Mouse (Mus musculus) yolk sac, embryonic 10.5 days (tissue): Measurements from ENCODE around the gene Pdhb.
A peak's percentile ranks its signal among the peaks of the same experiment; 100 is the strongest.
"Not testable (repeated sequence)": the region's sequence is repeated elsewhere in the genome, so short reads cannot be mapped to it uniquely, and the experiment has no call there.

ENCODE experiments used
- DNase-seq: peaks from one replicate; pipeline ENCODE4 v3.0.0-alpha.2; 2017; ENCODE audit warnings: low spot score

The Pdhb gene

GRCm38 (mm10) chr14:8190556-8190955 lies 17.7 kb upstream of the Pdhb start:
- no peak for DNase-seq

GRCm38 (mm10) chr14:8186278-8187045 lies 13.6 kb upstream of the Pdhb start:
- DNase-seq: no peak

GRCm38 (mm10) chr14:8183330-8183729 lies 10.5 kb upstream of the Pdhb start:
- no peak for DNase-seq

- DNase-seq: no peak
Observed at GRCm38 (mm10) chr14:8180371-8181035, 7.7 kb upstream of the Pdhb start.

GRCm38 (mm10) chr14:8176251-8176650 lies 3.4 kb upstream of the Pdhb start:
- DNase-seq: no peak

GRCm38 (mm10) chr14:8174634-8175033 lies 1.8 kb upstream of the Pdhb start:
- no peak for DNase-seq

GRCm38 (mm10) chr14:8173542-8174250 lies 871 bp upstream of the Pdhb start:
- DNase-seq: not testable (repeated sequence)

GRCm38 (mm10) chr14:8164463-8164862 lies 8.4 kb downstream of the Pdhb start:
- no peak for DNase-seq

- no peak for DNase-seq
Observed at GRCm38 (mm10) chr14:8161777-8162176, 11.0 kb downstream of the Pdhb start.

GRCm38 (mm10) chr14:8159141-8159540 lies 13.7 kb downstream of the Pdhb start:
- DNase-seq: no peak

GRCm38 (mm10) chr14:8158721-8159120 lies 14.1 kb downstream of the Pdhb start:
- no peak for DNase-seq

GRCm38 (mm10) chr14:8156947-8157346 lies 15.9 kb downstream of the Pdhb start:
- DNase-seq: no peak

- no peak for DNase-seq
Observed at GRCm38 (mm10) chr14:8154072-8154471, 18.8 kb downstream of the Pdhb start.

GRCm38 (mm10) chr14:8151757-8152156 lies 21.1 kb downstream of the Pdhb start:
- no peak for DNase-seq

- DNase-seq: no peak
Observed at GRCm38 (mm10) chr14:8148842-8149241, 24.0 kb downstream of the Pdhb start.

- peak; percentile 78 for DNase-seq
Observed at GRCm38 (mm10) chr14:8146611-8147223, 26.1 kb downstream of the Pdhb start.

GRCm38 (mm10) chr14:8145594-8146558 lies 26.9 kb downstream of the Pdhb start:
- no peak for DNase-seq

- DNase-seq: no peak
Observed at GRCm38 (mm10) chr14:8141131-8141530, 31.7 kb downstream of the Pdhb start.

GRCm38 (mm10) chr14:8139724-8140710 lies 32.8 kb downstream of the Pdhb start:
- DNase-seq: no peak

- peak; percentile 34 for DNase-seq
Observed at GRCm38 (mm10) chr14:8135130-8135529, 37.7 kb downstream of the Pdhb start.
